Mouse (Mus musculus) lung, embryonic 14.5 days (tissue): ENCODE measurements around the gene Rtp4. TPM values are rescaled to one million over a fixed set of nuclear protein-coding genes. Genes with fewer than 3 reads are reported as not detected.

Experiments
- ATAC-seq: fragments of 200-750 bp; cut with Nextera tagmentation; 2 replicates; pipeline ENCODE4 v1.8.0; 2017; ENCODE audit warnings: mild to moderate bottlenecking, moderate TSS enrichment, moderate library complexity; ENCODE audit not compliant: insufficient read depth
- DNase-seq: peaks from one replicate; pipeline ENCODE4 v3.0.0-alpha.2; 2015
- H3K27ac ChIP-seq: fragments of 300-500 bp; sonication (generic); 2 replicates; pipeline ENCODE4 v1.5.1; 2014; ENCODE audit warnings: low read depth, mild to moderate bottlenecking, moderate library complexity
- H3K27me3 ChIP-seq: fragments of 300-500 bp; sonication (generic); 2 replicates; pipeline ENCODE4 v1.6.1; 2014; ENCODE audit warnings: low read length, control low read depth; ENCODE audit not compliant: insufficient read depth
- H3K36me3 ChIP-seq: fragments of 300-500 bp; sonication (generic); 2 replicates; pipeline ENCODE4 v1.6.1; 2014; ENCODE audit warnings: control low read depth; ENCODE audit not compliant: insufficient read depth
- H3K4me1 ChIP-seq: fragments of 300-500 bp; sonication (generic); 2 replicates; pipeline ENCODE4 v1.6.1; 2014; ENCODE audit warnings: antibody characterized with exemption, control low read depth; ENCODE audit not compliant: insufficient read depth
- H3K4me2 ChIP-seq: fragments of 300-500 bp; sonication (generic); 2 replicates; pipeline ENCODE4 v1.6.1; 2014; ENCODE audit warnings: mild to moderate bottlenecking
- H3K4me3 ChIP-seq: fragments of 300-500 bp; sonication (generic); 2 replicates; pipeline ENCODE4 v1.5.1; 2014; ENCODE audit warnings: low read depth, low read length
- H3K9ac ChIP-seq: fragments of 300-500 bp; sonication (generic); 2 replicates; pipeline ENCODE4 v1.6.1; 2014
- H3K9me3 ChIP-seq: fragments of 300-500 bp; sonication (generic); 2 replicates; pipeline ENCODE4 v1.6.1; 2016; ENCODE audit warnings: low read depth, low read length, control low read depth
- CTCF ChIP-seq: IDR thresholded peaks from 2 replicates; pipeline ENCODE4 v1.5.1; 2016; ENCODE audit warnings: antibody characterized with exemption, low read depth
- WGBS: fragments of 180-500 bp; shearing (Covaris S2); extraction: QIAGEN DNeasy Blood & Tissue Kit; methylation state at CpG from one replicate; pipeline ENCODE4 v1.1.7; 2014; 5-methylcytosine and 5-hydroxymethylcytosine counted together
- polyA plus RNA-seq: library from polyadenylated mRNA; unstranded; fragments of >200 nt; fragmentation: Nextera tagmentation; extraction: Ambion mirVana; gene quantifications from 2 replicates; pipeline ENCODE4 v1.2.1, GENCODE M21; 2014

Gene Rtp4
- polyA plus RNA-seq, 1 experiment from 2014 or later = 3.9 TPM

GRCm38 (mm10) chr16:23550346-23550980 is 30.4 kb downstream of the Rtp4 start:
- H3K4me3 ChIP-seq = no peak overlapping the region
- ATAC-seq (no peak; the same call in 1 of the 2 replicates), DNase-seq (peak; percentile 90)
- no peaks in the 10 kb centered on the region for H3K36me3 ChIP-seq
- H3K9me3 ChIP-seq = no peaks in the 10 kb centered on the region
- H3K4me2 ChIP-seq = no peak overlapping the region
- peak; percentile 92 for TF ChIP-seq CTCF
- H3K27me3 ChIP-seq = no peaks in the 10 kb centered on the region
- WGBS = 44% methylated on average over 8 of the region's 8 CpGs
- no peak overlapping the region for H3K27ac ChIP-seq
- H3K4me1 ChIP-seq = no peaks in the 10 kb centered on the region
- H3K9ac ChIP-seq = no peak overlapping the region

GRCm38 (mm10) chr16:23550981-23551582 is 31.0 kb downstream of the Rtp4 start:
- no peak for ATAC-seq
- WGBS = 84% methylated on average over 18 of the region's 18 CpGs
- H3K27ac ChIP-seq = no peak overlapping the region

GRCm38 (mm10) chr16:23554673-23555072 is 34.6 kb downstream of the Rtp4 start:
- no peak overlapping the region for H3K27ac ChIP-seq
- DNase-seq = no peak
- no peaks in the 10 kb centered on the region for H3K27me3 ChIP-seq
- no peak overlapping the region for H3K4me3 ChIP-seq
- H3K9ac ChIP-seq = no peak overlapping the region
- WGBS = 74% methylated on average over 5 of the region's 5 CpGs
- H3K9me3 ChIP-seq = no peaks in the 10 kb centered on the region
- H3K4me1 ChIP-seq = no peaks in the 10 kb centered on the region
- H3K4me2 ChIP-seq = no peak overlapping the region
- ATAC-seq = no peak
- H3K36me3 ChIP-seq = no peaks in the 10 kb centered on the region
- no peak for TF ChIP-seq CTCF

More at GRCm38 (mm10) chr16:23550981-23551582, 31.0 kb downstream of the Rtp4 start:
- Histone ChIP-seq H3K9ac (no peak overlapping the region), H3K27me3 (no peaks in the 10 kb centered on the region), H3K9me3 (no peaks in the 10 kb centered on the region), H3K36me3 (no peaks in the 10 kb centered on the region), H3K4me3 (no peak overlapping the region), H3K4me1 (no peaks in the 10 kb centered on the region), H3K4me2 (no peak overlapping the region)
- no peak for DNase-seq
- no peak for TF ChIP-seq CTCF

- Histone ChIP-seq H3K27me3 (no peaks in the 10 kb centered on the region), H3K9me3 (no peaks in the 10 kb centered on the region), H3K36me3 (no peaks in the 10 kb centered on the region), H3K9ac (no peak overlapping the region), H3K4me3 (no peak overlapping the region), H3K4me2 (no peak overlapping the region), H3K4me1 (no peaks in the 10 kb centered on the region), H3K27ac (no peak overlapping the region)
- DNase-seq = no peak
- TF ChIP-seq CTCF = no peak
- ATAC-seq = no peak
- WGBS = 87% methylated on average over 5 of the region's 5 CpGs
Measured at GRCm38 (mm10) chr16:23557195-23557594, 37.1 kb downstream of the Rtp4 start.

GRCm38 (mm10) chr16:23557669-23558068 is 37.6 kb downstream of the Rtp4 start:
- no peak overlapping the region for H3K9ac ChIP-seq
- no peak for DNase-seq
- H3K4me1 ChIP-seq = no peaks in the 10 kb centered on the region

GRCm38 (mm10) chr16:23568369-23568958 is 48.4 kb downstream of the Rtp4 start:
- H3K4me2 ChIP-seq = no peak overlapping the region
- no peak overlapping the region for H3K9ac ChIP-seq
- no peak for TF ChIP-seq CTCF
- ATAC-seq = no peak
- no peaks in the 10 kb centered on the region for H3K4me1 ChIP-seq
- no peaks in the 10 kb centered on the region for H3K36me3 ChIP-seq
- DNase-seq = no peak
- no peaks in the 10 kb centered on the region for H3K9me3 ChIP-seq
- WGBS = 62% methylated on average over 4 of the region's 4 CpGs
- no peak overlapping the region for H3K4me3 ChIP-seq
- no peak overlapping the region for H3K27ac ChIP-seq
- no peaks in the 10 kb centered on the region for H3K27me3 ChIP-seq

More at GRCm38 (mm10) chr16:23557669-23558068, 37.6 kb downstream of the Rtp4 start:
- Histone ChIP-seq H3K36me3 (no peaks in the 10 kb centered on the region), H3K9me3 (no peaks in the 10 kb centered on the region), H3K27me3 (no peaks in the 10 kb centered on the region), H3K4me2 (no peak overlapping the region), H3K27ac (no peak overlapping the region), H3K4me3 (no peak overlapping the region)
- WGBS = 78% methylated on average over 2 of the region's 2 CpGs
- no peak for TF ChIP-seq CTCF
- no peak for ATAC-seq

GRCm38 (mm10) chr16:23574561-23574960 is 54.5 kb downstream of the Rtp4 start:
- H3K27ac ChIP-seq = no peak overlapping the region
- 85% methylated on average over 2 of the region's 2 CpGs for WGBS
- no peaks in the 10 kb centered on the region for H3K27me3 ChIP-seq
- no peak overlapping the region for H3K9ac ChIP-seq
- no peaks in the 10 kb centered on the region for H3K36me3 ChIP-seq
- no peak overlapping the region for H3K4me3 ChIP-seq
- no peak for TF ChIP-seq CTCF
- DNase-seq = no peak
- H3K4me2 ChIP-seq = no peak overlapping the region
- no peaks in the 10 kb centered on the region for H3K4me1 ChIP-seq
- no peaks in the 10 kb centered on the region for H3K9me3 ChIP-seq
- ATAC-seq = no peak
